Mouse (Mus musculus) neutrophil, adult 5-6 weeks (primary cell): ENCODE data around the gene Myod1. TPM values are rescaled to one million over a fixed set of nuclear protein-coding genes. Genes with fewer than 3 reads are reported as not detected.

Experiments
- ATAC-seq: fragments of 151-379, 151-347 bp; 2 replicates; pipeline ENCODE4 v1.8.0; 2017; ENCODE audit warnings: mild to moderate bottlenecking, moderate TSS enrichment; ENCODE audit not compliant: insufficient number of reproducible peaks, poor library complexity, low FRiP score, severe bottlenecking; ENCODE audit errors: extremely low read depth
- total RNA-seq: library from RNA; stranded (forward); fragments of 200-1000 nt; gene quantifications from 2 replicates; pipeline ENCODE4 v1.2.3, GENCODE M21; 2017

The Myod1 gene
- total RNA-seq = not detected in 2 replicates

DNA sequence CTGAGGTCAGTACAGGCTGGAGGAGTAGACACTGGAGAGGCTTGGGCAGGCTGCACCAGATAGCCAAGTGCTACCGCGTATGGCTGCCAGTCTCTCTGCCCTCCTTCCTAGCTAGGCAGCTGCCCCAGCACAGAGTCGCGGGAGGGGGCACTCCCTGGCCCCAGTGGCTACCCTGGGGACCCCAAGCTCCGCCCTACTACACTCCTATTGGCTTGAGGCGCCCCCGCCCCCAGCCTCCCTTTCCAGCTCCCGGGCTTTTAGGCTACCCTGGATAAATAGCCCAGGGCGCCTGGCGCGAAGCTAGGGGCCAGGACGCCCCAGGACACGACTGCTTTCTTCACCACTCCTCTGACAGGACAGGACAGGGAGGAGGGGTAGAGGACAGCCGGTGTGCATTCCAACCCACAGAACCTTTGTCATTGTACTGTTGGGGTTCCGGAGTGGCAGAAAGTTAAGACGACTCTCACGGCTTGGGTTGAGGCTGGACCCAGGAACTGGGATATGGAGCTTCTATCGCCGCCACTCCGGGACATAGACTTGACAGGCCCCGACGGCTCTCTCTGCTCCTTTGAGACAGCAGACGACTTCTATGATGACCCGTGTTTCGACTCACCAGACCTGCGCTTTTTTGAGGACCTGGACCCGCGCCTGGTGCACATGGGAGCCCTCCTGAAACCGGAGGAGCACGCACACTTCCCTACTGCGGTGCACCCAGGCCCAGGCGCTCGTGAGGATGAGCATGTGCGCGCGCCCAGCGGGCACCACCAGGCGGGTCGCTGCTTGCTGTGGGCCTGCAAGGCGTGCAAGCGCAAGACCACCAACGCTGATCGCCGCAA is at the start of gene Myod1:
Gene Myod1 (plus strand): TSS at position 303 of the 836 bp plus-strand sequence.
- no peak for ATAC-seq

DNA sequence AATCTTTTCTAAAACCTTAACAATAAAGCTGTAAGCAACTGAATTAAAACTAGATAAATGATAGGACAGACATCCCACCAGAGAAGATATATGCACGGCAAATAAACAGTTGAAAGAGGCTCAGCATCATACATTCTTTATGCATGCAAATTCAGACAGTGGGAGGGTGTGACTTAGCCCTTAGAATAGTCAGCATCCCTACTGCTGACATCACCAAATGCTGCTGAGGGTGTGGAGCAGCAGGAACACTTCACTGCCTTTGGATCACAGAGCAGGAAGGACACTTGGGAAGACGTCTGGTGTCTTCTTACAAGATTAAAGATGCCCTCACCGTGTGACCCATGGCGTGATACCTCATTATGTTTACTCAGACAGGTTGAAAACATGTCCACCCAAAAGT is 48.4 kb upstream of the Myod1 start:
- no peak for ATAC-seq

- no peak for ATAC-seq
Observed at GRCm38 (mm10) chr7:46337397-46337796, 38.9 kb upstream of the Myod1 start.

- no peak for ATAC-seq
Observed at GRCm38 (mm10) chr7:46339818-46340217, 36.5 kb upstream of the Myod1 start.

GRCm38 (mm10) chr7:46340295-46340694 is 36.0 kb upstream of the Myod1 start:
- no peak for ATAC-seq

DNA sequence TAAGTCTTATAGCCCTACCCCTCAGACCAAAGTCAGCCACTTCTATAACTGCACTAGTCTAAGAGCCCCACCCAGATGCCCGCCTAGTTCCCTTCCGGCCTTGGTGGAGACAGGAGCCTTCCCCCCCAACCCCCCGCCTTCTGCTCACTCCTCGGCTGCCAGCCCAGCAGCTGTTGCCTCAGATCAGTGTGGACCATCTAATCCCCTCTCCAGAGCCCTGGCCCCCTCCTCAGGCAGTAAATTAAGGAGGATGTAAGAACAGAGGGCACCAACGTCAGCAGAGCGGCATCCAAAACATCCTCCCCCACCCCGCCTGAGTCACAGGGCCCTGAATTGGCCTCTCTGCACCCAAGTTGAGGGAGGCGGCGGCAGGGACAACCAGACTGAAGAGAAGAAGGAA is 34.8 kb upstream of the Myod1 start:
- ATAC-seq = no peak

GRCm38 (mm10) chr7:46347692-46348091 is 28.6 kb upstream of the Myod1 start:
- ATAC-seq = no peak

DNA sequence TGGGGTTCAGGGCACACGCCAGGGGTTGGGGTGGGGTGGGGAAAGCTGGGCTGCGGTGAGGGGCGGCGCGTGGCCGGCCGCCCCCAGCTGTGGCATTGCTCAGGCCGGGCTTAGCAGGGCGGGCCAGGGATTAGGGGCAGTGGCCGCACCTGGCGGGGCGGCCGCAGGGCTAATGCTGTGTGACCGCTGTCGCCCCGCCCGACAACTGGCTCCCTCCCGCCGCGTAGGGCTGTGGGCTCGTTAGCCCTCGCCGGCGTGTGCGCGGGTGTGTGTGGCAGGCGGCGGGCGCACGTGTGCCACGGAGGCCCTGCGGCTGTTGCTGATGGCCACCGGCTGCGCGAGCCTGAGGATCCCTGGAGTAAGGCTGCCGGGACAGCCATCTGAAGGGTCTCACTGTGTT is 27.5 kb upstream of the Myod1 start:
- ATAC-seq = no peak

DNA sequence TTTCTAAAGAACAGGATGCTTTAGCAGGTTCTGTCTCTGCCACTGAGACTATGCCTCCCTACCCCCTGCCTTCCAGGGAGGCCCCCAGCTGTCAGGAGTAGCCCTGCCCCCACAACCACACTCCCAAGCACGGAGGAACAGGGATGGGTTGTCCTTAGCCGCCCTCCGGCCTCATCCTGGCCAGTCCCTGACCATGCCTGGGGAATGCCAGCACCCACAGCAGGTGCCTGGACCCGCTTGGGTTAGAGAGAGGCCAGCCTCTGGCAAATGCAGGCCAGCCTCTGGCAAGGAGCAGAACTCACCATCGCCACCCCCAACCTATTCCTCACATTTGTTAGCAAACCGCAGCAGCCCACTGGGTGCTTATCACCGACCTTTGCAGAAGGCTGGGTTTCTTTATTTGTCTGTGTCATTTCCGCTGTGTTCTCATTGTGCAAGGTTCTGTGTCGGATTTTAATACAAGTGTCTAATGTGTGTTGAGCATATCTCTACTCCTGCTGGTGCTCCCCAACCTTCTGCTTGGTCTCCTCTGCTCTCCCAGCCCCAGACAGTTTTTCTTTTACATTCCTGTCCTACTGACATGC is 26.1 kb upstream of the Myod1 start:
- ATAC-seq = no peak

GRCm38 (mm10) chr7:46352748-46353147 is 23.5 kb upstream of the Myod1 start:
- ATAC-seq = no peak

DNA sequence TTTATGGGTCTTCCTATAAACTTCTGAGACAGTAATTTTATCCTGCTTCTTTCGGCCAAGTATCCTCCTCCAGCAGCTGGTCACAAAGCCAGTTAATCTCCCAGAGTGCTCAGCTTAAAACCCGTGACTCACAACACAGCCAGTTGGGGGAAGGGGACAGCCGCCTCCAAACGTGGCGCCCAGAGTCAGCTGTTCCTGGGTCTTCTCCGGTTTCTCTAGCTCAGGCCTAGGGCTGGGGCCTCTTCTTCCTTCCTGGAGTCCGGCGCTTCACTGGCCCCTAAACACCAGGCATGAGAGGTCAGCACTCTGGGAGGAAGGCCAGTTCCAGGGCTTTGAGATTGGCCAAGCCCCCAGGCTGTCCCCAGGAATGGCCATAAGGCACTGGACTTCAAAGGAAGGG is 23.1 kb upstream of the Myod1 start:
- no peak for ATAC-seq

DNA sequence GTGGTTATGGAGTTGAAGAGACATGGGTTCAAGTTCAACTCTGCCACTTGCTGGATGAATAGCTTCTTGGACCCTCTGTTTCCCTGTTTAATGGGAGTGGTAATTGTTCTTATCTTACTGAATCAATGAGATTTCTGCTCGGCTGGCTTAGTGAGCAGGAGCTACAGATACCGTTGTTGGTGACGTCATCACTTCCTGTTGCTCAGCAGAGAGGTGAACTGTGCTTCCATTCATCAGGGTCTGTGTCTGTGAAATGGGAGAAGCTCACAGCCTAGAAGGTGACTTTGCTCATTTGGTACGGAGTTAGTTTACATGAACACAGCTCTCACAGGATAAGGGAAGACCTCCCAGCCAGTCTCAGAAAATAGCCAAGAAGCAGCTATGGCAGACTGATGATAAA is 22.4 kb upstream of the Myod1 start:
- no peak for ATAC-seq

GRCm38 (mm10) chr7:46361776-46362175 is 14.5 kb upstream of the Myod1 start:
- ATAC-seq = no peak

- no peak for ATAC-seq
Observed at GRCm38 (mm10) chr7:46364154-46364553, 12.1 kb upstream of the Myod1 start.

DNA sequence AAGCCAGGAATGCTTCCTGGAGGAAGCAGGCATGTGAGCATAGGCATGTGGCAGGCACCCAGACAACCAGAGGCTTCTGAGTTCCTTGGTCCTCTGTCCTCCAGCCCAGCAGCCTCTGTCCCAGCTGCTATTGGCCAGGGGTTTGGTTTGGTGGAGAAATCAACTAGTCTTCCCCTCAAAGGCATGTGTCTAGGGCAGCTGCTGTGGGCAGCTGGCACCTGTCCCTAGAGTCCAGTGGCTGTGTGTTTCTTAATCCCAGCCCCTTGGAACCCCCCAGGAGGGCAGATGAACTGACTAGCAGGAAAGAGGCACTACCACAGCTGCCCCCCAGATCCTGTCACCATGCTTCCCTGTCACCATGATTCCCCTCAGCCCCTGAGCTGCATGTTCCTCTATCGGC is 10.5 kb upstream of the Myod1 start:
- no peak for ATAC-seq

DNA sequence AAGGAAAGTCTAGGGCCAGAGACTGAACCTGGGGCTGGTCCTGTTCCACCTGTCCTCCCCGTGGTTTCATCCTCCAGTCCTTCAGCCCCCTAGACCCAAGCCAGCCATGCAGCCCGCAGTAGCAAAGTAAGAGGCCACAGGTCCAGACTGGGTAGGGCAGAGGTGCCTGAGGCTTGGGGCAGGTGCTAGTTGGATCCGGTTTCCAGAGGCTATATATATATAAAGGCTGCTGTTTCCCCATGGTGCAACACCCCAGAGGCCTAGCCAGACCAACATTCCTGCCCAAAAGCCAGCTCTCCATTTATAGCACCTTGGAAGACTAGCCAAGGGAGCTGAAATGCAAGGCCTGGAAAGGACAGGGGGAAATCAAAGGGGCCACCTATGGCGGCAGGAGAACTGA is 5.2 kb upstream of the Myod1 start:
- ATAC-seq = no peak

- no peak for ATAC-seq
Observed at GRCm38 (mm10) chr7:46377008-46377346, 703 bp downstream of the Myod1 start.

DNA sequence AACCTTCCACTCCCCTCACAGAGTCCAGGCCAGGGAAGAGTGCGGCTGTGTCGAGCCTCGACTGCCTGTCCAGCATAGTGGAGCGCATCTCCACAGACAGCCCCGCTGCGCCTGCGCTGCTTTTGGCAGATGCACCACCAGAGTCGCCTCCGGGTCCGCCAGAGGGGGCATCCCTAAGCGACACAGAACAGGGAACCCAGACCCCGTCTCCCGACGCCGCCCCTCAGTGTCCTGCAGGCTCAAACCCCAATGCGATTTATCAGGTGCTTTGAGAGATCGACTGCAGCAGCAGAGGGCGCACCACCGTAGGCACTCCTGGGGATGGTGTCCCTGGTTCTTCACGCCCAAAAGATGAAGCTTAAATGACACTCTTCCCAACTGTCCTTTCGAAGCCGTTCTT is 1.8 kb downstream of the Myod1 start:
- peak; percentile 29; the same call in 1 of the 2 replicates for ATAC-seq

GRCm38 (mm10) chr7:46378983-46379382 is 2.7 kb downstream of the Myod1 start:
- peak; percentile 53 for ATAC-seq

DNA sequence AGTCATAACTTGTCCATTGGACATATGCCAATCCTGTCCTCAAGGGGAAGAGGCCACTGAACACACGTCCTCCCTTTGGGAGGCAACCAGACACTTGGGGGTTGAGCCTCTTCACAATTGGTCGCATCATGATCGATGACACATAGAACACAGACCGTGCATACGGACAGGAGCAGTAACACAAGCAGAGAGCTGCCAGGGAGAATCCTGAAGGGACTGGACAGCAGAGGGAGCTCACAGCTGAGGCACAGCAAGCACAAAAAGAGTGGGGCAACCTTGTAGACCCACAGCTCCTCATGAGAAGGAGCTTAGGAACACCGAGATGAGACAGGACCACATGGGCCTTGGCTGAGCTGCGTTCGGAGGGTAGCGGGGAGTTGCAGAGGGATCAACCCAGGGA is 4.4 kb downstream of the Myod1 start:
- ATAC-seq = no peak

GRCm38 (mm10) chr7:46387430-46387829 is 11.2 kb downstream of the Myod1 start:
- ATAC-seq = no peak
